Mouse (Mus musculus) cerebral cortex, adult 2 months (tissue): ENCODE results near the gene Pip5k1b.

Source experiments
- WGBS: fragments of 180-500 bp; shearing (Covaris S2); methylation state at CpG from one replicate; pipeline ENCODE4 v1.1.7; 2018; 5-methylcytosine and 5-hydroxymethylcytosine counted together

Pip5k1b gene

GRCm38 (mm10) chr19:24335611-24336343, 219.9 kb downstream of the Pip5k1b start:
- 47% methylated on average over 4 of the region's 4 CpGs for WGBS

GRCm38 (mm10) chr19:24332956-24333355, 222.7 kb downstream of the Pip5k1b start:
- WGBS, result 66% methylated on average over 5 of the region's 5 CpGs

- 85% methylated on average over 2 of the region's 2 CpGs for WGBS
Measured at GRCm38 (mm10) chr19:24331274-24331673, 224.4 kb downstream of the Pip5k1b start.

GRCm38 (mm10) chr19:24330366-24330765, 225.3 kb downstream of the Pip5k1b start:
- WGBS, result 86% methylated on average over 2 of the region's 2 CpGs

GRCm38 (mm10) chr19:24327921-24328320, 227.8 kb downstream of the Pip5k1b start:
- 75% methylated on average over 2 of the region's 2 CpGs for WGBS

GRCm38 (mm10) chr19:24326969-24327368, 228.7 kb downstream of the Pip5k1b start:
- 55% methylated on average over 1 of the region's 1 CpGs for WGBS

GRCm38 (mm10) chr19:24325692-24326091, 230.0 kb downstream of the Pip5k1b start:
- 49% methylated on average over 6 of the region's 6 CpGs for WGBS

- WGBS, result 57% methylated on average over 10 of the region's 10 CpGs
Measured at GRCm38 (mm10) chr19:24323841-24324613, 231.6 kb downstream of the Pip5k1b start.

- WGBS, result 93% methylated on average over 8 of the region's 8 CpGs
Measured at GRCm38 (mm10) chr19:24321900-24322311, 233.8 kb downstream of the Pip5k1b start.

GRCm38 (mm10) chr19:24321211-24321899, 234.3 kb downstream of the Pip5k1b start:
- WGBS, result 97% methylated on average over 6 of the region's 6 CpGs

- WGBS, result 49% methylated on average over 10 of the region's 10 CpGs
Measured at GRCm38 (mm10) chr19:24318172-24318571, 237.5 kb downstream of the Pip5k1b start.

- 82% methylated on average over 2 of the region's 2 CpGs for WGBS
Measured at GRCm38 (mm10) chr19:24317731-24318130, 237.9 kb downstream of the Pip5k1b start.

- 60% methylated on average over 15 of the region's 15 CpGs for WGBS
Measured at GRCm38 (mm10) chr19:24317038-24317591, 238.6 kb downstream of the Pip5k1b start.

GRCm38 (mm10) chr19:24316060-24316725, 239.5 kb downstream of the Pip5k1b start:
- 91% methylated on average over 9 of the region's 9 CpGs for WGBS

GRCm38 (mm10) chr19:24315234-24315633, 240.4 kb downstream of the Pip5k1b start:
- 97% methylated on average over 4 of the region's 4 CpGs for WGBS

- WGBS, result 92% methylated on average over 11 of the region's 11 CpGs
Measured at GRCm38 (mm10) chr19:24314676-24315075, 241.0 kb downstream of the Pip5k1b start.

GRCm38 (mm10) chr19:24312556-24313342, 242.9 kb downstream of the Pip5k1b start:
- WGBS, result 64% methylated on average over 12 of the region's 12 CpGs

- WGBS, result 84% methylated on average over 5 of the region's 5 CpGs
Measured at GRCm38 (mm10) chr19:24312046-24312445, 243.6 kb downstream of the Pip5k1b start.

GRCm38 (mm10) chr19:24308305-24308705, 247.4 kb downstream of the Pip5k1b start:
- WGBS, result 18% methylated on average over 5 of the region's 5 CpGs
